Mouse (Mus musculus) cerebellum, postnatal 10 days (tissue): ENCODE measurements at regions not wholly inside any gene's neighbourhood (a gene's known extent, or its start where the extent isn't known, plus 50 kb on each side); places are given as distances from the start of the nearest gene placed in this dataset.

Experiments
- DNase-seq, 2 experiments: peaks; one replicate each; pipeline ENCODE4 v3.0.0; 2021; ENCODE audit warnings: mixed read lengths in 2 of 2

DNA sequence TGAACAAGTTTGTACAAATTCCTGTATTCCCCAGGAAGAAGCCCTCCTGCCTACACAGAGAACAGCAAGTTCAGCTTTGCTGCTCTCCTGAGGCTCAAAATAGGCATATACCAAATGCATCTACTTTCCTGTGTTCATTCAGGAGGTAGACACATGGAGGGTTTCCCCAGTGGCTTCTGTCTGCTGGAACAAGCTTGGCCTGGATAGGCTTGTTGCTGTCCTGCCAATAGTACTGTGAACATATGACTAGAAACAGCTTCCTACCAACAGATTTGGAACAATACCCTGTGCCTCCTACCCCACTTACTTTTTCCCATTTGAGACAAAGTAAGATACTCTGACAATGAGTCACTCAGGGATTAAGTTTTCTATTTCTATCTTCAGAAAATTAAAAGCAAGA, 93.8 kb upstream of the Wdpcp start:
- no peak for DNase-seq

DNA sequence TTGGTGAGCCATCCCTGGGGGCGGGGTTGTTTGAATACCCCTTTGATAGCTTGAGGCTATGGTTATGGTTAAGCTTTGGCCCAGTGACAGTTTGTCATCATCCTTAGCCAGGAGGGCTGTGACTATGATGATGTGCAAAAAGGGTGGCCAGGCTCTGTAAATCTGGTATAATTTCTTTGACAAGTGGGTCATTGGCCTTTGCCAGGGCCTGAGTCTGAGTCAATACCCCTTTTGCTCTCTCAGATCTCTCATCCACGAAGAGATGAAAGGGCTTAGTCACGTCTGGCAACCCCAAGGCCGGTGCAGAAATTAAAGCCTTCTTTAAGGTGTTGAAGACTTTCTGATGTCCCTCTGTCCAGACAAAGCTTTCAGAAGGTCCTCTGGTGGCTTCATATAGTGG, 99.7 kb upstream of the Ugp2 start:
- no peak for DNase-seq

DNA sequence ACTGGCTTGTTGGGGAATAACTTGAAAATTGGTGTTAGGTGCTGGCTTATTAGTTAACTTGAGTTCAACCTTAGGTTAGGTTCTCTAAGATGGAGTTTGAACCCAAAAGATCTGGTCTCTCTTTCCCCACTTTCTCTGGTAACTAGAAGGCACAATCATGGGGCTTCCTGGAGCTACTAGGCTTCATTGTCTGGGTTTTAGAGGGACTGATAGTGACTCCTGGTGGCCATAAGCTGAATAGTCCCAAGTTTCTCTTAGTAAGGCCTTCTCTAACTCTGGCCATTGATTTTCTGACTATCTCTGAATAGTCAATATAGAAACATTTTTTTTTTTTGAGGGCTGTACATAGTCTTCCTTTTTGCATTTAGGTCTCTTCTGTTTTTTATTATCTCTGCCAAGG, 97.5 kb upstream of the Ugp2 start:
- peak; percentile 10 for DNase-seq

DNA sequence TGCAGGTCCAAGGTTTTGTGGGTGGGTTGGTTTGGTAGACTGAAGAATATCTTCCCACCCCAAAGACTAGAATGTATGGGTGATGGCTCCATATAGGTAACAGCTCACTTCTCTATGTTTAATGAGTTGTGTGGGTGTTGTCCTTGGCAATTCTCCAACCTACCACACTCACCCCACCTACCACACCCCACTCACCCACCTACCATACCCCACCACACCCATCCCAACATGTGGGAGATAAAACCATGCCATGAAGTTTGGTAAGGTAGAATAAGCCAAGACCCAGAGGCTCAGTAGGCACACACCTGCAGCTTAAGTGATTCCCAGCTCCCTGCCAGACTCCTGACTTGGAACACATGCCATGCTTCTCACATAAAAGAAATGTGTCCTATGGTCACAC, 89.0 kb upstream of the Ugp2 start:
- no peak for DNase-seq

DNA sequence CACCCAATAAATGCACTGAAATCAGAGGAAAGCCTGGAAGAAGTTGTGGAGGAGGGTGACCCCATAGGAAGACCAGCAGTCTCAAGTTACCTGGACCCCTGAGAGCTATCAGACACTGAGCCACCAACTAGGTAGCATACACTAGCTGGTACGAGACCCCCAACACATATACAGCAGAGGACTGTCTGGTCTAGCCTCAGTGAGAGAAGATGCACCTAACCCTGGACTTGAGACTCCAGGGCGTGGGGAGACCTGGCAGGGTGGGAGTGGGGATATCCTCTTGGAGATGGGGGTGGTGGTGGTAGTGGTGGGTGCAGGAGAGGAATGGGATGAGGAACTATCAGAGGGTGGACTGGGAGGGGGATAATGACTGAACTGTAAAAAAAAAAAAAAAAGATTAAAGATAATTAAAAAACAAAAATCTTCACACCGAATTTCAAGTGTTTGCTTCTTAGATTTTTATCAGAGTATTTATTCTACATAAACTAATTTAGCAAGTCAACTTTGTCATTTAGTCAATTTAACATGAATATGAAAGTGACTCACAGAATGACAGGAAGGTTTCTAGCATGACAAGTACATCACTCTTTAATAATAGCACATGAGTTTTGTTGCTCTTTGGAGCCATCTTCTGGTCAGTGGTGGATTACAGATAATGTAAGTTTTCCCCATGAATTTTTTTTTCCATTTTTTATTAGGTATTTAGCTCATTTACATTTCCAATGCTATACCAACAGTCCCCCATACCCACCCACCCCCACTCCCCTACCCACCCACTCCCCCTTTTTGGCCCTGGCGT, 82.5 kb upstream of the Ugp2 start:
- DNase-seq: peak; percentile 57 to 66

DNA sequence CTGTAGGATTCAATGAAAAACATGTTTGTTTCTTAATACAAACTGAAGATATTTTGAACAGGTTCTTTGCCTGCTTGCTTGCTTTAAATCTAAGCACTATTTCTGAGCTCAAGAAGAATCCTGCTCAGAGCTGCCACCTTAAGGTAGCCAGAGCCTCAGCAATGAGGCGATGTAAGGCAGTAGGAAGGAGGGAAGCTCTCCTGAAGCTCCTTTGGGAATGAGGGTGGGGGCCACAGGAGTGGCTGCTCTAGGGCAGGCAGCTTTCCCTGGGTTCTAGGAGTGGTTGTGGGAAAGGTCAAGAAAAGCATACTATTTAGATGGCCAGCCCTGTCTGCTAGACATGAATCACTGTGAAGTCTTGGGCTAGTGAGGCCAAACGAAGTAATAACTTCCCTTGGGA, 62.7 kb upstream of the Ugp2 start:
- DNase-seq: peak; percentile 12 to 17

DNA sequence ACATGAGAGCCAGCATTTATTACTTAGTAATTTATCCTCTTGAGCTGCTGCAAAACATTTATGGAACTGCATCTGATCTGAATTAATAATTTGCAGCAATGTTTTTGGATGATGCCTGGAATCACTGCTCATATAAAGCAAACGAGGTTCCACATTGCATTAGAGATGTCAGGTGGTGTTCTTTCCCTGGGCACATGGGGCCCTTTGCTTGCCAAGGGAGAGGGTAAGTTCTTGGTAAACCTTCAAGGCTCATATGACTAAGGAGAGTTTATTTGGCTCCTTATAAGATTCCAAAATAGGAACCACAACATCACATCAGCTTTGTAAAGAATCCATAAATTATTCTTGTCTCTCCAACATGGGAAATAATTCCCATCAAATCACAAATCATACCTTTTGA, 59.0 kb upstream of the Ugp2 start:
- no peak for DNase-seq

DNA sequence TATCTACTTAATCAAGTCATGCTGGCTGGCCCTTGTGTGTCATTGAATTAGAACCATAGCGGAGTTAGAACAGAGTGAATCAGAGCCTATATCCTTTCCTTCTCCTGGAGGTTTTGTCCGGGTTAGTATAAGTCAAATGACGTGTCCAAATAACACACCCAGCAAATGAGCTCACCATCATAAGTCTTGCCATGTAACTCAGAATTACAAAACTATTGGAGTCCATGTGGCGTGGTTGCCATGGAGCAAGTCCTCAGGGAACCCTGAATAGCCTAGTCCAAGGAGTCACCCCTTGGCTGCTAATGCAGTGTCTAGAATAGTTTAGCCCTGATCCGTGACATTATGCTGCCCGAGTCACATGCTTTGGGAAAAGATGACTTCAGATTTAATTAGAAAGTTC, 57.7 kb upstream of the Ugp2 start:
- no peak for DNase-seq

DNA sequence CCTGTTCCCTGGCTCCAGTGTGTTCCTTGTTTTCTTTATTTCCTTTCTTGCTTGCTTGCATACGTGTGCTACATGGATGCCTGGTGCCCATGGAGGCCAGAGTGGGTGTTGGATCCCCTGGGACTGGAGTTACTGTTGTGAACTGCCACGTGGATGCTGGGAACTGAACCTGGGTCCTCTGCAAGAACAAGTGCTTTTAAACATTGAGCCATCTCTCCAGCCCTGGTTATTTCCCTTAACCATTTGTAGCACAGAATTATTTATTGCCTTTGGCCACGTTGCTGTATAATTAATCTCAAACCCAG, 57.0 kb upstream of the Ugp2 start:
- DNase-seq: no peak

DNA sequence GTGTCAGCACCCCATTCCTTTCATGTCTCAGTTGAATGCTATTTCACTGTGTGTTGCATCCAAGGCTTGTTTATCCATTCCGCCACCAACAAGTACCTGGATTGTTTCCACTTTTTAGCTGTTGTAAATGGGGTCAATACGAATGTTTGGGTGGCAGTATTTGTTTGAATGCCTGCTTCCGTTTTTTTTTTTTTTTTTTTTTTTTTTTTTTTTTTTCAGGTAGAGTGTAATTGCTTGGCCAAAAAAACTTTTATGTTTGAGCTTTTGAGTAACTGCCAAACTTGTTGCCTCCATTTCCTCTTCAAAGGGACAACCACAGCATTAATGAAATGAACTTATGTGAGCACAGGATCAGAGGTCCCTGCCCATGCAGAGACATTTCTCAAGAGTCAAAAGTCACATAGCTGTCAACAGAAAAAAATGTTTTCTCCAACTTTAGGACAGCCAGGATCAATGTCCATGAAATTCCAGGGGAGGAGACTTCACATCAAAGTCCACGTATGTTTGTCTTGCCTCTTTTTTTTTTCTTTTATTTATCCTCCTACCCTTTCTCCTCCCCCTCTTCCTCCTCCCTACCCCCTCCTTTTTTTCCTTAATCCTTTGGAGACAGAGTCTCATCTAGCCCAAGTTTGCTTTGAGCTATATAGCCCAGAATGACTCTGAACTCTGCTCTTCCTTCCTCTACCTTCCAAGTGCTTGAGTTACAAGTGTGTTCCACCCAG, 56.5 kb upstream of the Ugp2 start:
- DNase-seq: no peak

DNA sequence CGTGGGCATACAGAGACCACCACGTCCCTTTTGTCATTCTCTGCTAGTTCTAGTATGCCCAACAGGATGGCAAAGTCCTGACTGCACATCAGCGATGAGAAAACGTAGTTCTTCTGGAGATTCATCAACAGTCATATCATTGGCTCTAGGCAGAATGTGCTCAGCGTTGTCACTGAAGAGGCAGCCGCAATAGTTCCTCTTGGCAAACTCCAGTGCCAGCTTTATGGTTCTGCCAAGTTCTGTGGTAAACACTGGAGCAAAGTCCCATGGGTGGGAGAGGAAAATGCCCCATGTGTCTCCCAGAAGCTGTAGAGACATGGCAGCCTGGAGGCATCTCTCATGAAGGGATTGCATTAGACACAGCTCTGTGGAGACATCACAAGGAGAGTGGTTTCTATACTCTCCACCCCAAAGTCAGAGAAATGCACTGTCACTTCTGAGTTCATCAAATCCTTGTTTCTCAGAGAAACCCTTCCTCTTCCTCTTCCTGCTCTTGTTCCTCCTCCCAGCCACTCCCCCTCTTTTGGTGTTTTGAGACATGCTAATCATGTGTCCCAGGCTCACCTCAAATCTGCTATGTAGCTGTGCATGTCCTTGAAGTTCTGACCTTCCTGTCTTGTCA, 54.6 kb upstream of the Ugp2 start:
- DNase-seq: peak; percentile 28 to 49

DNA sequence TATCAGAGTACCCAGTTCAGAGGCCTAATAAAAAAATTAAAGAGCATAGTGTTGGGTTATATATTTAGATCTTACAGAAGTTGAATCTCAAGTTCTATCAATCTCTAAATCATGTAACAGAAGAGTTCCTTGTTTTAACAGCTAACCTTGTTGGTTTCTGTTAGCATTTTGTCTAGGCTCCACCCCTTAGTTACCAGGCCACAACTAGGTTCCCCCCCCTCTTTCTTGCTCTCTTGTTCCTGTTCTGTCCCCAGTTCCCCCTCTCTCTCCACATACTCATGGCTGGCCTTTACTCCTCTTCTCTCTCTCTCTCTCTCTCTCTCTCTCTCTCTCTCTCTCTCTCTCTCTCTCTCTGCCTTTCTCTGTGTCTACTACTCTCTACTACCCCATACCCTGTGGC, 53.3 kb upstream of the Ugp2 start:
- no peak for DNase-seq

DNA sequence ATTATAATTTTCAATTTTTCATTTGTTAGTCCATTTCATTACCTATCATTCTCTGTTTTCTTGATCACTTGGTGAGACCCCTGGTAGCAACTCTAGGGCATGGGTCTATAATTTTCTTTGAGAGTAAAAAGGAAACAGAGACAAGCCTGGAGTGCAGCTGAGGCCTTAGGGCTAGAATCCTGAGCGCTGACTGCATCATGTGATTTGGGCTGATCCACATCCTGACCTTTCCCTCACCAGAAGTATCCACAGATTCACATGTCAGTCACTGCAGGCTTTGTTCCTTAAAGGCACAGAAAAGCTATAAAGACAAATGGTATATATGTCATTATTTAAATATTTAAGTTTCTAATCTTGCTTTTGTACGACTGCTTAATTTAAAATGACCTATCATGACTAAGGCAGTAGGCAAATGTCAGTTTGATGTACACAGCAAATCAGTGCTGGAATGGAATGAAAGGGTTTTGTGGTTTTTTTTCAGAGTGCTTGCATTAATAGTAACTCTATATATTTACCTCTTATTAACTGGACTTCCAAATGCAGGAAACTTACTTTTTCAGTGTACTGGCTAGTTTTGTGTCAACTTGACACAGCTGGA, 51.4 kb upstream of the Ugp2 start:
- DNase-seq: no peak
